Mouse (Mus musculus): ENCODE results near the gene Mctp1. TPM values are rescaled to one million over a fixed set of nuclear protein-coding genes. Genes with fewer than 3 reads are reported as not detected.

The Mctp1 gene
- polyA plus RNA-seq, 1 experiment from 2014 or later = 3.1 TPM

GRCm38 (mm10) chr13:77043375-77043774 lies 659.0 kb downstream of the Mctp1 start:
- no peaks in the 10 kb centered on the region for H3K9me3 ChIP-seq (replicated peaks)
- peaks cover 3% of the 10 kb centered on the region; the same call in 1 of the 2 replicates for H3K36me3 ChIP-seq (ENCODE audit: poor library complexity, severe bottlenecking)
- no peak overlapping the region for H3K9ac ChIP-seq
- WGBS = 87% methylated on average over 1 of the region's 1 CpGs
- ATAC-seq = no peak
- H3K27ac ChIP-seq = no peak overlapping the region
- no peaks in the 10 kb centered on the region for H3K27me3 ChIP-seq
- peaks cover 10% of the 10 kb centered on the region for H3K4me1 ChIP-seq
- H3K4me3 ChIP-seq = no peak overlapping the region
- no peak overlapping the region for H3K4me2 ChIP-seq

GRCm38 (mm10) chr13:77045375-77045774 lies 661.0 kb downstream of the Mctp1 start:
- H3K36me3 ChIP-seq (ENCODE audit: poor library complexity, severe bottlenecking) = peaks cover 3% of the 10 kb centered on the region; the same call in 1 of the 2 replicates
- no peak overlapping the region for H3K9ac ChIP-seq
- no peaks in the 10 kb centered on the region for H3K27me3 ChIP-seq
- no peak overlapping the region for H3K4me3 ChIP-seq
- H3K4me1 ChIP-seq = peaks cover 10% of the 10 kb centered on the region
- no peaks in the 10 kb centered on the region for H3K9me3 ChIP-seq (replicated peaks)
- peak; percentile 61; the same call in 1 of the 2 replicates for ATAC-seq
- no peak overlapping the region for H3K4me2 ChIP-seq
- 85% methylated on average over 1 of the region's 1 CpGs for WGBS
- no peak overlapping the region for H3K27ac ChIP-seq

DNA sequence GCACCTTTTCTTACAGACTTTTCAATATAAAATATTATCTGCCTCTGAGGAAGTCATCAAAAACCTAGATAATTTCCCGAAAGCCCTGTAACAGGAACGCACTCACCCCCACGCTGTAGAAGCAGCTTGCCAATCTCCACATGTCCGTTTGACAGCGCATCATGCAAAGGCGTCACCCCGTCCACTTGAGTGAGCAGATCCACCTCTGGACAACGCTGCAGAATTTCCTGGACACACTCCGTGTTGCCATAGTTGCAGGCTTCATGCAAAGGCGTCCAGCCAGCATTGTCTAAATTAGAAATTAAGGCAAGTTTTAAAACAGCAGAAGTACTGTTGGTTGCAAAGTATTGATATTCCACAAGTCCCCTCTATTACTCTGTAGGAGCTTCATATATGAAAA lies 662.1 kb downstream of the Mctp1 start:
- peak overlapping the region; percentile 23 for H3K4me3 ChIP-seq
- WGBS = 52% methylated on average over 10 of the region's 10 CpGs
- no peaks in the 10 kb centered on the region for H3K9me3 ChIP-seq (replicated peaks)
- peak overlapping the region; percentile 55 for H3K27ac ChIP-seq
- peaks cover 3% of the 10 kb centered on the region; the same call in 1 of the 2 replicates for H3K36me3 ChIP-seq (ENCODE audit: poor library complexity, severe bottlenecking)
- H3K4me1 ChIP-seq = peaks cover 10% of the 10 kb centered on the region
- H3K4me2 ChIP-seq = peak overlapping the region; percentile 41
- peak overlapping the region; percentile 34; the same call in 1 of the 2 replicates for H3K9ac ChIP-seq
- H3K27me3 ChIP-seq = no peaks in the 10 kb centered on the region
- ATAC-seq = no peak; the same call in 1 of the 2 replicates

- H3K9ac ChIP-seq = no peak overlapping the region
- ATAC-seq = peak; percentile 86
- H3K27me3 ChIP-seq = no peaks in the 10 kb centered on the region
- no peak overlapping the region for H3K4me3 ChIP-seq
- H3K27ac ChIP-seq = peak overlapping the region; percentile 84
- H3K9me3 ChIP-seq (replicated peaks) = no peaks in the 10 kb centered on the region
- peaks cover 10% of the 10 kb centered on the region for H3K4me1 ChIP-seq
- 34% methylated on average over 6 of the region's 6 CpGs for whole genome bisulfite sequencing
- H3K4me2 ChIP-seq = peak overlapping the region; percentile 38
- H3K36me3 ChIP-seq (ENCODE audit: poor library complexity, severe bottlenecking) = 0 out of 2 replicates have a peak, but pooled peaks cover 3% of the 10 kb centered on the region
These were observed 663.0 kb downstream of the Mctp1 start for GRCm38 (mm10) chr13:77047179-77047931.

DNA sequence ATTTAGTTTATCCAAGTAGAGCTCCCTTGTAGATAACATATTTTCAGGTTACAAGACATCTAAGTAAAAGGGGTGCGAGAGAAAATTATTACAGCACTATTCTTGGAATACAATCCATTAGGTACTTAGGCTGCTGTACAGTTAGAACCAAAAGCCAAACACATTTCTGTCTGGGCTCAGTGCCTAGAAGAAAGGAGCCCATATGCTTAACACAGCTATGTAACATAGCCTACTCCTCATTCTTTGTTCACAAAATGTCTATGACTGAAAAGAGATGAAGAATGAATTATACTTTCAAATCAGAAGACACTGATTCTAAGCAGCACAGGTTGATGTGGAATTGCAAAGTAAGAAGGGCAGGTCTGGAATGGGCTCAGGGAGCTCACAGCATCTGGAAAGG lies 664.1 kb downstream of the Mctp1 start:
- H3K9ac ChIP-seq = no peak overlapping the region
- peaks cover 10% of the 10 kb centered on the region for H3K4me1 ChIP-seq
- 65% methylated on average over 1 of the region's 1 CpGs for WGBS
- H3K36me3 ChIP-seq (ENCODE audit: poor library complexity, severe bottlenecking) = no peaks in the 10 kb centered on the region
- H3K4me3 ChIP-seq = no peak overlapping the region
- ATAC-seq = peak; percentile 84
- H3K4me2 ChIP-seq = no peak overlapping the region
- peak overlapping the region; percentile 80 for H3K27ac ChIP-seq
- no peaks in the 10 kb centered on the region for H3K9me3 ChIP-seq (replicated peaks)
- no peaks in the 10 kb centered on the region for H3K27me3 ChIP-seq

DNA sequence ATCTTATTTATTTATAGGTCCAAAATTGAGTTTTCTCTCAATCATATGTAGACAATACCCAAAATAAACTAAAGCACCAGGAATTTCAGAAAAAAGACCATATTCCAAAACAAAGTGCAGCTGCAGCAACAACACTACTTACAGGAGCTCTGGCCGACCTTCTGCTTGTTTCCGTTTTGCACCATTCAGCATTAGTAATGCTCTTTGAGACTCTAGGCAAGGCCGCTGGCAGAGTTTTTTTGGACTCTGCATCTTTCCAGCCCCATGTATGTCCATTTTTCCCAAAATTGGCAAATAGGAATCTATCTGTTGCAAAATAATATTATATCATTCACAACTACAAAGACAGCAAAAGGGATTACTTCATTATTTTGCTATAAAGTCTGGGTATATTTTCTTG lies 665.4 kb downstream of the Mctp1 start:
- Histone ChIP-seq H3K4me2 (no peak overlapping the region), H3K9ac (no peak overlapping the region), H3K4me3 (no peak overlapping the region), H3K4me1 (peaks cover 10% of the 10 kb centered on the region), H3K27me3 (no peaks in the 10 kb centered on the region), H3K36me3 (ENCODE audit: poor library complexity, severe bottlenecking) (no peaks in the 10 kb centered on the region), H3K27ac (no peak overlapping the region), H3K9me3 (replicated peaks) (no peaks in the 10 kb centered on the region)
- 85% methylated on average over 3 of the region's 3 CpGs for WGBS
- ATAC-seq = no peak

- H3K27ac ChIP-seq = no peak overlapping the region
- no peak overlapping the region for H3K4me2 ChIP-seq
- 97% methylated on average over 1 of the region's 1 CpGs for WGBS
- H3K4me1 ChIP-seq = no peaks in the 10 kb centered on the region
- no peaks in the 10 kb centered on the region for H3K27me3 ChIP-seq
- H3K36me3 ChIP-seq (ENCODE audit: poor library complexity, severe bottlenecking) = peaks cover 6% of the 10 kb centered on the region
- H3K9me3 ChIP-seq (replicated peaks) = no peaks in the 10 kb centered on the region
- no peak overlapping the region for H3K9ac ChIP-seq
- no peak overlapping the region for H3K4me3 ChIP-seq
- no peak for ATAC-seq
These were observed 678.9 kb downstream of the Mctp1 start for GRCm38 (mm10) chr13:77063221-77063620.

- Histone ChIP-seq H3K4me3 (no peak overlapping the region), H3K4me2 (no peak overlapping the region), H3K9ac (no peak overlapping the region), H3K27ac (no peak overlapping the region), H3K9me3 (replicated peaks) (no peaks in the 10 kb centered on the region), H3K4me1 (no peaks in the 10 kb centered on the region), H3K27me3 (no peaks in the 10 kb centered on the region), H3K36me3 (ENCODE audit: poor library complexity, severe bottlenecking) (peaks cover 9% of the 10 kb centered on the region; the same call in 1 of the 2 replicates)
- WGBS = 97% methylated on average over 1 of the region's 1 CpGs
- ATAC-seq = no peak
These were observed 684.5 kb downstream of the Mctp1 start for GRCm38 (mm10) chr13:77068847-77069246.

- Histone ChIP-seq H3K36me3 (ENCODE audit: poor library complexity, severe bottlenecking) (peaks cover 26% of the 10 kb centered on the region), H3K4me1 (no peaks in the 10 kb centered on the region), H3K27ac (no peak overlapping the region), H3K4me2 (no peak overlapping the region), H3K9ac (no peak overlapping the region), H3K9me3 (replicated peaks) (peaks cover 7% of the 10 kb centered on the region), H3K4me3 (no peak overlapping the region), H3K27me3 (no peaks in the 10 kb centered on the region)
- peak; percentile 51; the same call in 1 of the 2 replicates for ATAC-seq
These were observed 687.7 kb downstream of the Mctp1 start for GRCm38 (mm10) chr13:77072030-77072429.

Other genes with a start within 250 kb of the Mctp1 start
- gene Fam81b, start 79.5 kb upstream of the Mctp1 start, polyA plus RNA-seq (2015; fragmentation: Nextera tagmentation; extraction: Ambion mirVana) = 0.85 and 1.4 TPM in 2 replicates